Mouse (Mus musculus): Measurements from ENCODE around the gene Cyp2a5. TPM values are rescaled to one million over a fixed set of nuclear protein-coding genes. Genes with fewer than 3 reads are reported as not detected.

The Cyp2a5 gene
- polyA plus RNA-seq (2012; ENCODE audit: low replicate concordance) = not detected in 2 replicates

GRCm38 (mm10) chr7:26835059-26835458 lies at the start of gene Cyp2a5:
Cyp2a5 (plus strand) TSS chr7:26835305.

DNA sequence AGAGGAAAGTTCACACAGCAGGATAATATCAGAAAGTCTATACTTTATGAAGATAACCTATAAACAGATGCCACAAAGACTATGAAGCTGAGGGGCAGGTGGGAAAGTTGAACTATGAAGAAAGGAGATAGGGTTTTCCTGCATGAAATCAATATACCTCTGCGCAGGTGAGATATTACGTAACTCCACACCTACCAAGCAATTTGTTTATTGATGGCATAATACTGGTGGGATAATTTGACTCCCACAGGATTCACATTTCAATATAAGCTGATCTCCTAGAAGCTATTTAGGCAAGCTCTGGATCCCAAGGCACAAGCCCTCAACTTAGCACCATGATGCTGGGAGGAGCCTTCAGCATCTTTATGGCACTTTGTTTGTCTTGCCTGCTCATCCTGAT lies 26.5 kb upstream of the Cyp2a5 start, which contains the start of gene Cyp2g1:
Cyp2g1 (plus strand) TSS at position 301 of the 400 bp plus-strand sequence.

Other genes starting within 250 kb of the Cyp2a5 start
- not detected in 2 replicates for gene Vmn1r185, start 216.8 kb upstream of the Cyp2a5 start, polyA plus RNA-seq (2012; ENCODE audit: low replicate concordance)
- gene Cyp2b23, start 148.9 kb upstream of the Cyp2a5 start, polyA plus RNA-seq (2012; ENCODE audit: low replicate concordance) = not detected in 2 replicates
- not detected in 2 replicates for gene Cyp2b19, start 78.2 kb upstream of the Cyp2a5 start, polyA plus RNA-seq (2012; ENCODE audit: low replicate concordance)
- gene Cyp2g1, start 26.4 kb upstream of the Cyp2a5 start, polyA plus RNA-seq (2012; ENCODE audit: low replicate concordance) = not detected in 2 replicates
- not detected in 2 replicates for gene Cyp2a22, start 104.1 kb downstream of the Cyp2a5 start, polyA plus RNA-seq (2012; ENCODE audit: low replicate concordance)
- gene Cyp2a12, start 193.8 kb downstream of the Cyp2a5 start, polyA plus RNA-seq (2012; ENCODE audit: low replicate concordance) = not detected in 2 replicates